Mouse (Mus musculus): ENCODE results near the gene Tdgf1. TPM values are rescaled to one million over a fixed set of nuclear protein-coding genes. Genes with fewer than 3 reads are reported as not detected.

The Tdgf1 gene
- polyA plus RNA-seq, 1 experiment from 2014 or later: not detected

GRCm38 (mm10) chr9:110922759-110923158 lies 23.2 kb downstream of the Tdgf1 start:
- Histone ChIP-seq H3K4me3 (no peak overlapping the region), H3K4me1 (peaks cover 5% of the 10 kb centered on the region), H3K36me3 (replicated peaks) (no peaks in the 10 kb centered on the region), H3K9me3 (no peaks in the 10 kb centered on the region), H3K27ac (replicated peaks) (no peak overlapping the region), H3K27me3 (replicated peaks; ENCODE audit: low read depth, poor library complexity, severe bottlenecking) (no peaks in the 10 kb centered on the region)
- 22% methylated on average over 7 of the region's 7 CpGs for WGBS
- DNase-seq (ENCODE audit: low spot score): peak; percentile 84

- WGBS: 63% methylated on average over 15 of the region's 15 CpGs
- Histone ChIP-seq H3K4me1 (peaks cover 5% of the 10 kb centered on the region), H3K27me3 (replicated peaks; ENCODE audit: low read depth, poor library complexity, severe bottlenecking) (no peaks in the 10 kb centered on the region), H3K4me3 (no peak overlapping the region), H3K9me3 (no peaks in the 10 kb centered on the region), H3K27ac (replicated peaks) (no peak overlapping the region), H3K36me3 (replicated peaks) (no peaks in the 10 kb centered on the region)
- DNase-seq (ENCODE audit: low spot score): peak; percentile 25
These were observed 25.1 kb downstream of the Tdgf1 start for GRCm38 (mm10) chr9:110920665-110921419.

- H3K36me3 ChIP-seq (replicated peaks): no peaks in the 10 kb centered on the region
- peaks cover 13% of the 10 kb centered on the region for H3K4me1 ChIP-seq
- H3K9me3 ChIP-seq: no peaks in the 10 kb centered on the region
- no peak for DNase-seq (ENCODE audit: low spot score)
- H3K27me3 ChIP-seq (replicated peaks; ENCODE audit: low read depth, poor library complexity, severe bottlenecking): no peaks in the 10 kb centered on the region
- no peak within 1 kb of the TSS for H3K27ac ChIP-seq (replicated peaks)
- 92% methylated on average over 7 of the region's 7 CpGs for WGBS
- no peak within 1 kb of the TSS for H3K4me3 ChIP-seq
These were observed 29.2 kb downstream of the Tdgf1 start, which contains the start of gene Fam240a for GRCm38 (mm10) chr9:110916786-110917185. TSS of gene Fam240a (minus strand) at chr9:110916861.

DNA sequence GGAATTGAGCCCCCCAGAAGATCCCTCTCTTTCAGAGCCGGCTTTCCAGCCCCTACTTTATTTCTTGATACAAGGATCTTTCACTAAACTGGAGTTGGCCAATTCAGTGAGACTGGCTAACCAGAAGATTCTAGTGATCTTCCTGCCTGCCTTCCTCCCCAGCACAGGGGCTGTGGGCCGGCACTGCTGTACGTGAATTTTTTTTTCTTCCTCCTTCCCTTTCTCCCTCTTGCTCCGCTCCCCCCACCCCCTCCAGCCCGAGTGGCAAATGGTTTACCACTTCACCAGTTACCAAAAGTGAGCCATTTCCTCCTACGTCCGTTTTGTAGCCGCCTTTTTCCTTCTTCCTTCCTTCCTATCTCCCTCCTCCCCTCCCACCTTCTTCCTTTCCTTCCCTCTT lies 30.5 kb downstream of the Tdgf1 start:
- H3K27ac ChIP-seq (replicated peaks): no peak overlapping the region
- no peaks in the 10 kb centered on the region for H3K9me3 ChIP-seq
- H3K4me3 ChIP-seq: no peak overlapping the region
- no peak for DNase-seq (ENCODE audit: low spot score)
- WGBS: 74% methylated on average over 8 of the region's 8 CpGs
- no peaks in the 10 kb centered on the region for H3K27me3 ChIP-seq (replicated peaks; ENCODE audit: low read depth, poor library complexity, severe bottlenecking)
- peaks cover 8% of the 10 kb centered on the region for H3K4me1 ChIP-seq
- H3K36me3 ChIP-seq (replicated peaks): no peaks in the 10 kb centered on the region

- H3K4me3 ChIP-seq: no peak overlapping the region
- H3K9me3 ChIP-seq: no peaks in the 10 kb centered on the region
- 65% methylated on average over 21 of the region's 21 CpGs for WGBS
- H3K4me1 ChIP-seq: peaks cover 8% of the 10 kb centered on the region
- no peaks in the 10 kb centered on the region for H3K36me3 ChIP-seq (replicated peaks)
- DNase-seq (ENCODE audit: low spot score): no peak
- no peak overlapping the region for H3K27ac ChIP-seq (replicated peaks)
- no peaks in the 10 kb centered on the region for H3K27me3 ChIP-seq (replicated peaks; ENCODE audit: low read depth, poor library complexity, severe bottlenecking)
These were observed 31.2 kb downstream of the Tdgf1 start for GRCm38 (mm10) chr9:110914631-110915236.

GRCm38 (mm10) chr9:110909371-110909967 lies 36.5 kb downstream of the Tdgf1 start:
- Histone ChIP-seq H3K27ac (replicated peaks) (no peak overlapping the region), H3K36me3 (replicated peaks) (no peaks in the 10 kb centered on the region), H3K4me1 (peaks cover 8% of the 10 kb centered on the region), H3K4me3 (no peak overlapping the region), H3K9me3 (no peaks in the 10 kb centered on the region), H3K27me3 (replicated peaks; ENCODE audit: low read depth, poor library complexity, severe bottlenecking) (no peaks in the 10 kb centered on the region)
- DNase-seq (ENCODE audit: low spot score): no peak
- 80% methylated on average over 6 of the region's 6 CpGs for WGBS

DNA sequence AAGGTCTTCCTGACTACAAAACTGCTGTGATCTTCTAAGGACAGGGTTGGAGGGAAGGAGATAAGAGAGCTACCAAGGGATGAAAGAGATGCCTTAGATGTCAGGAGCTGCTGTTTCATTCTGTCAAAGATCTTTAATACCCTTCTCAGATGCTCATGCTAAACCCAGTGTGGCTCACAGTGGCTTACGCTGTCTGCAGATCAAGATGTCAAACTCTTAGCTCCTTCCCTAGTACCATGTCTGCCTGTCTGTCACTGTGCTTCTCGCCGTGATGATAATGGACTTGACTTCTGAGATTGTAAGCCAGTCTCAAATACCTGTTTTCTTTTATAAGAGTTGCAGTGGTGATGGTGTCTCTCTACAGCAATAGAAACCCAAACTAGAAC lies 37.3 kb downstream of the Tdgf1 start:
- H3K36me3 ChIP-seq (replicated peaks): no peaks in the 10 kb centered on the region
- whole genome bisulfite sequencing: 86% methylated on average over 3 of the region's 3 CpGs

DNA sequence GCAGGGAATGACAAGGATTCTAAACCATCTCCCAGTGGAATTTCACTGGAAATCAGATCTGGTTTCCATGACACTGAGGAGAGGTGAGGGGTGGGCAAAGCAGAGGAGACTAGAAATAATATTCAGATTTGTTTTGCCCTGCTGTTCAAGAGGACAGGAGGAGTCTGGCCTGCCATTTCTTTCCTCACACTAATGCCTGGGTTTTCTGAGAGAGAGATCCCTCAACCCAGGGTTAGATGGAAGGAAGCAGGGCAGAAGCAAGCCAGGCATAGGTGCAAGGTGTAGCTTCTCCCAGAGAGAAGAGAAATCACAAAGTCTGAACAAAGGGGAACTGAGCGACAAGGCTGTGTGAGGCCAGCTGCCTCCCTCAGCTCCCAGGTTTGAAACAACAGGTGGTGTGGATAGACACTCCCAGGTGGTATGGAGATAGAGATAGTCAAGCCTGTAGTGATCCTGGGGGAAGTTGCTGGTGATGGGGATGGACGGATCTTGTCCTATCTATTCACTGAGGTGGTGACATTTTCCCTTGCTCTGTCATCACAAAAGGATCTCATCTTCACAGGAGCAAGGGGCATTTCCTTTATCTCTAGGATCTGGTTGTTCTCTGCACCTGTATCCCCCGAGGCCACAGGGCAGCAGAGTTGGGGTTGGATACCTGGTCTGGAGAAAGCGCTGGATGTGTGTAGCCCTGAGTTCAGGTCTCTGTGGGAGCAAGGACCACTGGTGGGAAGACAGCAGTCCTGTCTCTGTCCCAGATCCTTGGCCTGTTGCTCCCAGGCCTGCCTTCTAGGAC lies 37.9 kb downstream of the Tdgf1 start:
- H3K4me1 ChIP-seq: peaks cover 8% of the 10 kb centered on the region
- H3K4me3 ChIP-seq: no peak overlapping the region
- 80% methylated on average over 4 of the region's 4 CpGs for WGBS
- H3K27me3 ChIP-seq (replicated peaks; ENCODE audit: low read depth, poor library complexity, severe bottlenecking): no peaks in the 10 kb centered on the region
- no peak for DNase-seq (ENCODE audit: low spot score)
- H3K27ac ChIP-seq (replicated peaks): no peak overlapping the region
- no peaks in the 10 kb centered on the region for H3K9me3 ChIP-seq
- no peaks in the 10 kb centered on the region for H3K36me3 ChIP-seq (replicated peaks)

More for the DNA sequence above, 37.3 kb downstream of the Tdgf1 start:
- Histone ChIP-seq H3K27me3 (replicated peaks; ENCODE audit: low read depth, poor library complexity, severe bottlenecking) (no peaks in the 10 kb centered on the region), H3K9me3 (no peaks in the 10 kb centered on the region), H3K27ac (replicated peaks) (no peak overlapping the region), H3K4me1 (peaks cover 8% of the 10 kb centered on the region), H3K4me3 (no peak overlapping the region)
- no peak for DNase-seq (ENCODE audit: low spot score)

GRCm38 (mm10) chr9:110907201-110907837 lies 38.6 kb downstream of the Tdgf1 start:
- Histone ChIP-seq H3K9me3 (no peaks in the 10 kb centered on the region), H3K36me3 (replicated peaks) (no peaks in the 10 kb centered on the region), H3K4me3 (no peak overlapping the region), H3K27me3 (replicated peaks; ENCODE audit: low read depth, poor library complexity, severe bottlenecking) (no peaks in the 10 kb centered on the region), H3K4me1 (peaks cover 5% of the 10 kb centered on the region), H3K27ac (replicated peaks) (no peak overlapping the region)
- 92% methylated on average over 11 of the region's 11 CpGs for WGBS
- DNase-seq (ENCODE audit: low spot score): no peak

- H3K27me3 ChIP-seq (replicated peaks; ENCODE audit: low read depth, poor library complexity, severe bottlenecking): 0 out of 2 replicates have a peak, but pooled peaks cover 4% of the 10 kb centered on the region
- H3K9me3 ChIP-seq: no peaks in the 10 kb centered on the region
- H3K36me3 ChIP-seq (replicated peaks): no peaks in the 10 kb centered on the region
- DNase-seq (ENCODE audit: low spot score): no peak
- H3K27ac ChIP-seq (replicated peaks): no peak overlapping the region
- no peak overlapping the region for H3K4me3 ChIP-seq
- 90% methylated on average over 4 of the region's 4 CpGs for WGBS
- H3K4me1 ChIP-seq: peaks cover 3% of the 10 kb centered on the region; the same call in 1 of the 2 replicates
These were observed 43.7 kb downstream of the Tdgf1 start for GRCm38 (mm10) chr9:110902271-110902670.

DNA sequence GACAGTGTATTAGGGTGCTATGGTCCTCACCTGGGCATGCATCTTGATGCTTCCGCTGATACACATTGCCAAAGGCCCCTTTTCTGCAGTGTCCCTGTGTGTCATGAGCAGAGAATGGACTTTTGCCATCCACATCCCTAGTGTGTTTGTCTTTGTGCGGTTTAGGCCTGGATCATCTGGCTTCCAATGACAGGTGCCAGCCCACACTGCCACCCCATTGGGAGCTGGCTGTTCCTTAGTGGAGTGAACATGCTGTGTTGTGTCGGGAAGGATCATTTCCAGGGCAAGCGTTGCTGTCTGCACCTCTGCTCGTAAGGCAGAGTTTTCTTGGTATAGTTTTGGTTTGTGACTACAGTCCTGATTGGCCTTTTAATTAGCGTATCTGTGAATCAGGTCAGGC lies 44.8 kb downstream of the Tdgf1 start:
- no peaks in the 10 kb centered on the region for H3K36me3 ChIP-seq (replicated peaks)
- 0 out of 2 replicates have a peak, but pooled peaks cover 4% of the 10 kb centered on the region for H3K27me3 ChIP-seq (replicated peaks; ENCODE audit: low read depth, poor library complexity, severe bottlenecking)
- H3K4me3 ChIP-seq: no peak overlapping the region
- H3K27ac ChIP-seq (replicated peaks): no peak overlapping the region
- DNase-seq (ENCODE audit: low spot score): no peak
- peaks cover 14% of the 10 kb centered on the region for H3K4me1 ChIP-seq
- 89% methylated on average over 6 of the region's 6 CpGs for WGBS
- no peaks in the 10 kb centered on the region for H3K9me3 ChIP-seq

- peaks cover 25% of the 10 kb centered on the region for H3K4me1 ChIP-seq
- WGBS: 69% methylated on average over 10 of the region's 10 CpGs
These were observed 46.4 kb downstream of the Tdgf1 start for GRCm38 (mm10) chr9:110899451-110900008.

More at GRCm38 (mm10) chr9:110899451-110900008, 46.4 kb downstream of the Tdgf1 start:
- H3K27me3 ChIP-seq (replicated peaks; ENCODE audit: low read depth, poor library complexity, severe bottlenecking): peaks cover 16% of the 10 kb centered on the region
- H3K4me3 ChIP-seq: no peak overlapping the region
- DNase-seq (ENCODE audit: low spot score): no peak
- H3K9me3 ChIP-seq: no peaks in the 10 kb centered on the region
- H3K36me3 ChIP-seq (replicated peaks): no peaks in the 10 kb centered on the region
- no peak overlapping the region for H3K27ac ChIP-seq (replicated peaks)

Data from embryonic facial prominence, embryonic 10.5 days (tissue).